Mouse (Mus musculus) cortical plate, adult 2 months (tissue): ENCODE measurements around the gene Kcnk16.

Experiments
- CTCF ChIP-seq: fragments of 200-500 bp; IDR thresholded peaks from 2 replicates; pipeline ENCODE4 v1.5.1; 2011; ENCODE audit warnings: mild to moderate bottlenecking, control low read depth, low read length; ENCODE audit not compliant: insufficient read depth; ENCODE audit errors: extremely low read depth
- POLR2A ChIP-seq: fragments of 200-500 bp; IDR thresholded peaks from 2 replicates; pipeline ENCODE4 v1.6.1; 2011; ENCODE audit warnings: mild to moderate bottlenecking, low read length, control low read depth; ENCODE audit not compliant: insufficient read depth; ENCODE audit errors: extremely low read depth

GRCm38 (mm10) chr14:20245861-20246260, 23.1 kb downstream of the Kcnk16 start:
- TF ChIP-seq CTCF, result no peak
- no peak for TF ChIP-seq POLR2A
